Mouse (Mus musculus) megakaryocyte, adult 5-6 weeks (primary cell): ENCODE measurements around the gene Sept9. TPM values are rescaled to one million over a fixed set of nuclear protein-coding genes. Genes with fewer than 3 reads are reported as not detected.

ENCODE experiments used
- ATAC-seq: 2 replicates; pipeline ENCODE4 v1.8.0; 2016; ENCODE audit warnings: mild to moderate bottlenecking, inconsistent platforms; ENCODE audit not compliant: poor library complexity, severe bottlenecking
- total RNA-seq, 2 experiments: library from RNA; stranded (forward) in 1 of 2; stranded (reverse) in 1 of 2; fragments of 153-499, 151-499 nt in 1 of 2; fragments of 221-1000, 200-1000 nt in 1 of 2; gene quantifications; 2 replicates each; pipeline versions ENCODE4 v1.2.3 to v1.2.4; 2015 to 2017

Gene Sept9
- total RNA-seq (2015) (162 and 178 TPM in 2 replicates), total RNA-seq (2017) (335 and 338 TPM in 2 replicates)

DNA sequence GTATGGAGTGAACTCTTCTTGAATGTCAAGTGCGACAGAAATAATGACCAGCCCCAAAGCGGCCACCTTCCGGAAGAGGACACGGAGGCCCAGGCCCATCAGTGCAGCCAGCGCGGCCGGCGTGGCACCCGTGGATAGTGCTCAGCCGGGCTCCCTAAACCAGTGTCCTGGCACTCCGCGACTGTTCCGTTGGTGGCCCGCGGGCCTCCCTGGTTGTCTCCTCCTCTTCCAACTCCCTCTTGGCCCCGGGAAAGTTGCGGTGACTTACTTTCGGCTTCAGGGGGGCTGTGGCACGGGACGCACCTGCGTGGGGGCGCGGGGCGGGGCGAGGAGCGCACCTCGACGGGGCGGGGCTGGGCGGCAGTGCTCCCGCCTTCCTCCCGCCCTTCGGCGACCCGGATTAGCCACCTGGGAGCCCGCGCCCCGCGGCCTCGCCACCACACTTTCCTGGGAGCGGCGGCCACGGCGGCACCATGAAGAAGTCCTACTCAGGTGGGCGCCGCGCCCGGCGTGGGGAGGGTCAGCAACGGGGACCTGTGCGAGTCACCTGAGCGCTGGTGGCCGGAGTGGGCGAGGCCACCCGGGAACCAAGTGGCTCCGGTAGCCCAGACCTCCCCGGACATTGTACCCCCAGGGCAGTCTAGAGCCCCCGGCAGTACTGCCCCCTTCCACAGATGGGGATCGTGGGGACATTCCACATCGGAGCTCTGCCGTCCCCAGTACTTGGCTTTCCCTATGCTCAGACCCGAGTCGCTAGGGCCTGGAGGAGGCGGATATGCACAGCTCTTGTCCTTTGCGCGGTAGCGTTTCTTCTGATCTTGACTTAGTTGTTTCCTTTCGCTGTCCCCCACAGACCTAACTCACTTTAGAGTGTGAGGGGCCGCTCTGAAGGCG lies at the start of gene Sept9:
TSS of gene Sept9 (plus strand) at position 380 of the 894 bp plus-strand sequence.
- ATAC-seq = no peak

DNA sequence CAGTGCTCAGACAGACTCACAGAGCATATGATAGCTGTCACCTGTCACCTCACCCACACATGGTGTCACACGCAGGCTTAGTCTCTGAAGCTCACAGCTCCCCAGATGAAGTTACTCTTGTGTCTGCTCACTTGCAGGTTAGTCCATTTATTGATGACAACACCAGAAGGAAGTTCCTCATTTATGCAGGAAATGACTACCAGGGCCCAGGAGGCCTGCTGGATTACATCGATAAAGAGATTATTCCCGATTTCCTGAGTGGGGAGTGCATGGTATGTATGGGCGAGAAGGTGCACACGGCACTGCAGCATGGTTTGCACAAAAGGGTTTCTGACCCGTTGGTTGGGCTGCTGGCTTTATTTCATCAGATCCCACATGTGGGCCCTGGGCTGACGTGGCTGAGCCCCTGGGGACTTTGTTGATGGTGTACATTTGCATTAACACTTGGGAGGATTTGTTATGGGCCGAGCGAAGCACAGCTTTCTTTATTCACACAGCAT lies 48.9 kb upstream of the Sept9 start:
- 0 out of 2 replicates have a peak, but pooled peaks have one; percentile 43 for ATAC-seq

DNA sequence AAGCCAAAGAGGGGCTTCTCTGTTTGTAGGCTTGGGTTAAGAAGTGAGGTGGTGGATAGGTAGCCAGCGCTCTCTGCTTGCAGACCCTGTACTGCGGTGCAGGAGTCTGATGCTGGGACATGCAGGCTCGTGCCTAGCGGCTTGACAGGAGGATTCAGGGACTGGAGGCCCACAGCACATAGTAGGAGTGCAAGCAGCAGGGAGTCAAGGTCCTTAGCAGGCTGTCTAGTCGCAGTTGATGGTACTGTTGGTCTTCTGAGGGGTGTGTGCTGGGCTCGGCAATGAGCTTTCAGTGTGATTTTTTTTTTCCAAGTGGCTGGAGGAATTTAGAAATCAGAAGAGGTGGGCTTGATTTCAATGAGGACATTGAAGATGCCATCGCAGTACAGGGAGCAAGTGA lies 48.0 kb upstream of the Sept9 start:
- ATAC-seq = no peak

DNA sequence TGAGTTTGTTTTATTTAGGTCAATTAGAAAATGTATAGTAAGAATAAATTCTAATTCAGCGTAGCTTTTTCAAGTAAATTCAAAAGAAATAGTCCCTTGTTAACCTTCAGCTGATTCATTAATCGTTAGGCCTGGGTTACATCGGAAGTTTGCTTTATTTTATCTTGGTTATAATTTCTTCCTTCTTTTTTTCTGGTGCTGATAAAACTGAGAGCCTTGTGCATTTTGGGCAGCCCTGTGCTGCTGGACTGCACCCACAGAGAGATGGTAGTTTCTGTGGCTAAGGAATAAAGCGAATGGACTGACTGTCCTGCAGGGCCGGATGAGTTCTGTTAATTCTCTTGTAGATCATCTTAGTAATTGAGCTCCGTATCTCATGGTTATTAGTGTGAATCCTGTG lies 46.9 kb upstream of the Sept9 start:
- no peak for ATAC-seq

DNA sequence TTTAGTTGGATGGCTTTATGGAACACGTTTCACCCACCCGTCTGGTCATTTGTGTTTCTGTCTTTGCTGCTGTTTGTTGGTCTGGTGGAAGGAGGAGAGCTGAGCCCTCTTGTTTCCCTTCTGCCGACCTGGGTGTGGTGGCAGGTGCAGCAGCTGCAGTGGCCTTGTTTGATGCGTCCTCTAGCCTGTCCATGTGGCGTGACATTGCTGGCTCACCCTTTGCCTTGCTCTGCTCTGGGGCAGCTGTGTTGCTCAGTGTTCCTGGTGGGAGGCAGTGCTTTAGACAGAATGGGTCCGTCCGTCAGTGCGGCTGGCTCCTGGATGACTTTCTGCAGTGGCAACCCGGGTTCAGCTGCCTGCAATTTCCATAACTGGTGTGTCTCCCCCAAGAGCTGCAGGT lies 45.9 kb upstream of the Sept9 start:
- ATAC-seq = no peak

DNA sequence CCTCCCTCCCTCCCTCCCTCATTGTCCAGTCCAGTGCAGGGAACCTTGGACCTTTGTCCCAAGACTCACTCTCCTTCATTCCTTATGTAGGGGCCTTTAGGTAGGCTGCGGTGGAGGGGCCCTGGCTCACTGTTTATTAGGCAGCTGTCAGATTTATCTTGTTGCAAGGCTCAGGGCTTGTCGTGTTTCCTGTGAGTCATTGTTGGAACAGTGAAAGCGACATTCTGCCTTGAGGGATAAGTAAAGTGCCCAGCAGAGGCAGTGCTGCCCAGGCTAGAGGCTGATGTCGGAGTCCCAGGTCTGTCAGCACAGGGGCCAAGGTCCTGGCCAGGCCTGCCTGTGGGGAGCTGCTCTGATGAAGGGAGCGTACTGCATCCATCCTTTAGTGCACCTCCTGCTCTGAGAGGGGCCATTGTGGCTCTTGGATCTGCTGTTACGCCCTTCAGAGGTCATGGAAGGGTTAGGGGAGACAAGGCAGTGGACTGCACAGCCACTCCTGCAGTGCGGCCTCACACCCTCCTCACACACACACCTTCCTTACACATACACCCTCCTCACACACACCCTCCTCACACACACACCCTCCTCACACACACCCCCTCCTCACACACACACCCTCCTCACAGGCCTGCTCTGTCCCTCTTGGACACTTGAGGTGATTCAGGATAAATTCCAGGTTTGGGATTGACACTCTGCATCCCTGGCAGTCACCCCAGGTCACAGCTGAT lies 45.2 kb upstream of the Sept9 start:
- ATAC-seq = no peak

DNA sequence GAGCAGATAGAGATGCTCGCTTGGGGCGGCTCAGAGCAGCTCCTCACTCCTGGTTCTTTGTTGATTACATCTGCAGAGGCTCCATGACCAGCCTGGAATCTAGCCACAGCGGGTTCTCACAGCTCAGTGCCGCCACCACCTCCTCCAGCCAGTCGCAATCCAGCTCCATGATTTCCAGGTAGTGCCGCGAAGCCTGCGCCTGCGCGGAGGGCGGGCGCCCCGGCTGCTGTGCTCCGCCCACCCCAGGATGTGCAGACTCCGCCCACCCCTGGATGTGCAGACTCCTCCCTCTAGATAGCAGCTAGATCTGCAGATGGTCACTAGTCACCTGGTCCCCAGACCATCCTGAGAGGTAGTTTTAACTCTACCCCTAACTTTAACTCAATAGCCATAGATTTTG lies 42.7 kb upstream of the Sept9 start:
- ATAC-seq = no peak

DNA sequence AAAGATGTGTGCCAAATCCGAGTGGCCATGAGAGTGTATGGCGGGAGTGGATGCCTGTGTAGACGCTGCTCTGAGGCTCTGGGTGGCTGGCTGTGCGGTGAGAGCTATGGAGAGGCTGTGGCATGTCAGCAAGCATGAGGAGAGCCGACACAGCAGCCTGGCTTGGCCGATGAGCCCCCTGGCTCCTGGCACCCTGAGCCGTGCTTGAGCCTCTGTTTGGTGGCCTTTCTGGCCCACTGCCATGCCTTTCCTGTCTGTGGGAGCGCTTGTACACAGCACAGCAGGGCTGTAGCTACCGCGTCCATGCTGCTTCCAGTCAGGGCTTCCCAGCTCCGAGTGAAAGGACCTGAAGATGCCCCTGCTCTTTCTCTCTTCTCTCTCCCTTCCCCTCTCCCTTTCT lies 41.1 kb upstream of the Sept9 start:
- no peak for ATAC-seq

DNA sequence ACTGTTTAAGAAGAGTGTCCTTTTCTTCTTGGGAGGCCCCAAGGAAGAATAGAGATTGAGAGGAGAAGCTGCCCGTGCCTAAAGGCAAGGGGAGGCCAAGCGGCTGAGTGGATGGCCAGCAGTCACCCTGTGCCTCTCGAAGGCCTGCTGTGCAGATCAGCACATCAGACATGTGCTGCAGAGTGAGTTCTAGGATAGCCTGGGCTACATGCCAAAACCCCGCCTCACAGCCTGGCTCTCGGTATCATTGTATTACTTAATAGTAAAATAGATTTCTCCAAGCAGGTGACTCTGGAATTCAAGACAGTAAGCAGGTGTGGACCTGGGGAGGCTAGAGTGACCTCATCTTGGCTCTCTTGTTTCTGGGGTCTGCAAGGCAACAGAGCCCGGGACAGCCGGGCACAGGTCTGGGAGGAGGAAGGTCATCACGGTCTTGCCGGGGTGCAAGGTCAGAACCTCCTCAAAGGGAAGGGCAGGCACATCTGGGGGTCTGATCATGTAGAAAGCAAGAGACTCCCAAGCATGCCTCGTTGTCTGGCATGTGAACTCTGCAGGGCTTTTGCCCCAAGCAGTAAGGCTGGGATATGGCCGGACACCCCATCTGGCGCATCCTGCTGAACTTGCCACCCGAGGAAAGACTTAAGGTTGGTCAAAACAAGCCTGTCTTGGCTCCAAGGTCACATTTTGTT lies 40.1 kb upstream of the Sept9 start:
- ATAC-seq = no peak

DNA sequence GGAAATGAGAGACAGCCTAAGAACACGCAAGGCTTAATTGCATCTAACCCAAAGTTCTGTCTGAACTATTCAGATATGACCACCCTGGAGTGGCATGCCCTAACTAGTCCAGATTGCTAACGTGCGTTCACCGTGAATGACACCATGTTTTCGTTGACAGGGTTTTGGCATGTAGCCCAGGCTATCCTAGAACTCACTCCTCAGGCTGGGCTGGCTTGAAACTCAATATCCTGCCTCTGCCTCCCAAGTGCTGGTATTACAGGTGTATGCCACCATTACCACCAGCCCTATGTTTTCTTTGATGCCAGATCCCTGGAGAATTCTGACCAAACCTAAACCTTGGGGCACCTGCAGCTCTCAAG lies 39.5 kb upstream of the Sept9 start:
- no peak for ATAC-seq

DNA sequence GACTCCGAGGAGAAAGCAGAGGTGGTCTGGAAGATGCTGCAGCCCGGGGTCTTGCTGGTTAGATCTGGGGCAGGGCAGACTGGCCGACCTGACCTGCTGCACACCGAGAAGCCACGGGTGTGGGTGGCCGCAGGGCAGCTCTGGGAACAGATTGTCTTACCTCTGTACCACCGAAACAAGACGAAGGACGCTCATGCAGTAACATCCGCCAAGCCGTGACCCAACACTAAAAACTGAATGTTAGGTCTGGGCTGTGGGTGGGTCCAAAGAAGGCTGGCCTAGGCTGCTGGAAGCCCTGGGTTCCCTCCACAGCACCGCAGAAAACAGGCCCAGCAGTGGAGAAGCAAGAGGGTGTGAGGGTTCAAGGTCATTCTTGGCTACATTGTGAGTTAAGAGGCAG lies 38.7 kb upstream of the Sept9 start:
- no peak for ATAC-seq

DNA sequence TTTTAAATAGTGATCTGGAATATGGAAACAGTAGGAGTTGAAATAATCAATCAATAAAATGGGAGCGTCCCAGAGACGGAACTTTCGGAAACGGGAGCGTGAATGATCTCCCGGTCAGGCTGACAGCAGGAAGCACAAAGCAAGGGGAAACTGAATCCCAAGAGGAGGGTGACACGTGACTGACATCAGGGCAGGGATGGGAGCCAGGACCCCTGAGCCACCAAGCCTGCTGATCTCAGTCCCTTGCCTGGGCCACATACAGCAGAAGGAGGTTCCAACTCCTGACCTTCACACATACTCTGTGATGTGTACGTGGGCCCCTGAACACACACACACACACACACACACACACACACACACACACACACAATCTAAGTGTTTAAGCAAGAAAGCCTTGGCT lies 37.9 kb upstream of the Sept9 start:
- no peak for ATAC-seq

DNA sequence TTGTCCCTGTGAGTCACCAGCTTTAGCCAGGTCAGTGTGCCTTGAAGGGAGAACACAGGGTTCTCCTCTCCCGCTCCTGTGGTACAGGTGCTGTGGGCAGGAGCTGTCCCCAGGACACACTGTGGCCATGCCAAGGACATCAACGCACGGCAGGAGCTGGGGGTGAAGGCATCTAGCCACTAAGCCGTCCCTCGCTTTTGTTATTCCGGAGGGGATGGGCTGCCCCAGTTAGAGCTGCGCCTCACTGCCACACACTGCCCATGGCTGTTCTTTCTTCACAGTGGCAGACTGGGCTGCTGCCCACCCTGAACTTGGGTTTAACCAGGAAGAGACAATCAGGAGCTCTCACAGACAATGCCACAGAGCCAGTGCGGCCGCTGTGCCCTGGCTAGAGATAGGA lies 36.4 kb upstream of the Sept9 start:
- ATAC-seq = no peak

DNA sequence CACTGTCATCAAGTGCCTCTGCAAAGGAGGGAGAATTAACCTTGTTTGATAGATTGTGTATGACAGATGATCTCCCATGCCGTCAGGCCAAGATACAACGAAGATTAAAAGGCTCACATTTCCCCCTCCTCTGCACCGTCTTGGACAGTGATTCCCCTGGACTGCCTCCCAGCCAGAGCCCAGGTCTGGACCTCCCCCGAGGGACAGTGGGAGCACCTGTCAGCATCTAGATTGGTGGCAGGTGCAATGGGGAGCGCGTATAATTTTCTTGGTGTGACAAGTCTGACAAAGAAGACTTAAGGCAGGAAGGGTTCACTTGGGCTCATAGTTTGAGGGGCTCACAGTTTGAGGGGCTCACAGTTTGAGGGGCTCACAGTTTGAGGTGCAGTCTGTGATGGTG lies 35.7 kb upstream of the Sept9 start:
- no peak for ATAC-seq

DNA sequence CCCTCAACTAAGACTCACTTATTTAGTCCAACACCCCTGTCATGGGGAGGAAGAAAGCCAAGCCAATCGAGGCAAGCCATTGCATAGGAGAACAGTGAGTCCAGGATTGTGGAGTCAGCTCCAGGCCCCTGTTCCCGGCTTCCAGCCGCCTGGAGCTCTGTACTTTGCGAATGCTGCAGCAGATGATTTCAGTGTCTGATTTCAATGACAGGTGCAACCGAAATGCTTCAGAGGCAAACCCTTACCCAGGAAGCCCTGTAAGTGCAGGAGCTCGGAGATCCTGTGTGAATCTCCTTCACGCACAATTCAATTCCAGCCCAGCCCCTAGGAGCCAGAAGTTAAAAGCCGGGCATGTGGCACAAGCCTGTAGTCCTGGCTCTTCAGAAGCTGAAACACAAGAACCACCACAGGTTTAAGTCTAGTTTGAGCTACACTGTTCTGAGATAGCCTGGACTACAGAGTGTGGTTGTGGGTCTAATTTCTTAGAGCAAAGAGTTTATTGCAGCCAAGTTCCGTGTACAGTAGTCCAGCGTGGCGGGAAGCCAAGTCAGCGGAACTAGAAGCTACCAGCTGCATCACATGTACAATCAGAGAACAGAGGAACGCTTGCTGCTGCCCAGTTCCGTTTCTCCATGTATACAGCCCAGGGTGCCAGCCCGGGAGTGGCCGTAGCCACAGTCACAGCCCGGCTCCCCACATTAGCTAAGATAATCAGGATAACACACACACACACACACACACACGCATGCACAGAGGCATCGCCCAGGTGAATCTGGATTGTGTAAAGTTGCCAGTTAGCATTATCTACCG lies 31.0 kb upstream of the Sept9 start:
- no peak for ATAC-seq

DNA sequence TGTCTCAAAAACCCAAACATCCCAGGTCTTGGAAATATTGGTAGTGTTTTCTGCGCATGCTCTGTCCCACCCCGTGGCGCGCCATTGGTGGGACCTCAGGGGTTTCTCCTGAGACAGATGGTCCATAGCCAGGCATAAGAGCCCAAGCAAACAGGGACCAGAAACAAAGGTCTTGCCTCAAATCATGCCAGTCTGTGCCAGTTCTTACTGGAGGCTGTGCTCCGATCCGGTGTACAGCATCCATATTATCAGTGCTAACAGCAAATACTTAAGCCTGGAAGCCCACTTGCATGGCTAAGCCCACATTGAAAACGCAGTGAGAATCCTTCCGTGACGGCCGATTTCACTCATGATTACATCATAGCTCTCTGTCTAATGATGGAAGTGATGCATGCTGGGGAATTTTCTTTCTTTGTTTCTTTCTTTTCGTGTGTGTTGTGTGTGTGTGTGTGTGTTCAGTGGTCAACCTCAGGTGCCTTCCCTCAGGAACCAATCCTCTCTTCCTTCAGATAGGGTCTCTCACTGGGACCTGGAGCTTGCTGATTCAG lies 30.3 kb upstream of the Sept9 start:
- no peak for ATAC-seq

DNA sequence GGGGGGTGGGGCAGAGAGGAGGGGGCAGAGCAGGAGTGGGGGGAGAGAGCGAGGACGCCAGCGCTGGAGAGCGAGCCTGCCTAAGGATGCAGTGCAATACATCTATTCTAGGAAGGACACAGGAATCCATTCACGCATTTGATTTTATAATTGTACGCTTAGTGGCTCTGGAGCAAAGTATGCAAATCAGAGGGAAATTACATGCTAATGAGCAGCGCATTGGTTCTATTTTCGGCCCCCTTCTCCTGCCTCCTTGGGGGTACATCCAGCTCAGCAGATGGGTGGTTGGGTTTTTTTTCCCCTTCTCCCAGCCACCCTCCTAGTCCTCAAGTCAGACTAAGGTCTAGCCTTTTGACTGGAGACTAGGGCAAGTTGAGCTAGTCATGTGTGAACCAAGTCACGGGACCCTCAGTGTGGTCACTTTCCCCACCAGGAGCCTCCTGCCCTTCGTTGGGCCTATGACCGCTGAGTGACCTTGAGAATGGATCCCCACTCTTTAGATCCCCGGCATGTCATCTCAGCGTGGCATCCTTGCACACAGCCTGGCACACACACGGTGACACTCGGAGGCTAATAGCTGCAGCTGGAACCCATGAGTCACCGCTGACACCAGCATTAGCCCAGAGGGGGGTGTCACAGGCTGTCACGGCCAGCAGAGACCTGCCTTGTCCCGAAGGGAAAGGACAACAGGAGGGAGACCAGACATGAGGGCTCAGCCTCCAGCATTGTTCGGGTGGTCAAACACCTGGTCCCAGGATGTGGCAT lies 29.5 kb upstream of the Sept9 start:
- no peak for ATAC-seq

DNA sequence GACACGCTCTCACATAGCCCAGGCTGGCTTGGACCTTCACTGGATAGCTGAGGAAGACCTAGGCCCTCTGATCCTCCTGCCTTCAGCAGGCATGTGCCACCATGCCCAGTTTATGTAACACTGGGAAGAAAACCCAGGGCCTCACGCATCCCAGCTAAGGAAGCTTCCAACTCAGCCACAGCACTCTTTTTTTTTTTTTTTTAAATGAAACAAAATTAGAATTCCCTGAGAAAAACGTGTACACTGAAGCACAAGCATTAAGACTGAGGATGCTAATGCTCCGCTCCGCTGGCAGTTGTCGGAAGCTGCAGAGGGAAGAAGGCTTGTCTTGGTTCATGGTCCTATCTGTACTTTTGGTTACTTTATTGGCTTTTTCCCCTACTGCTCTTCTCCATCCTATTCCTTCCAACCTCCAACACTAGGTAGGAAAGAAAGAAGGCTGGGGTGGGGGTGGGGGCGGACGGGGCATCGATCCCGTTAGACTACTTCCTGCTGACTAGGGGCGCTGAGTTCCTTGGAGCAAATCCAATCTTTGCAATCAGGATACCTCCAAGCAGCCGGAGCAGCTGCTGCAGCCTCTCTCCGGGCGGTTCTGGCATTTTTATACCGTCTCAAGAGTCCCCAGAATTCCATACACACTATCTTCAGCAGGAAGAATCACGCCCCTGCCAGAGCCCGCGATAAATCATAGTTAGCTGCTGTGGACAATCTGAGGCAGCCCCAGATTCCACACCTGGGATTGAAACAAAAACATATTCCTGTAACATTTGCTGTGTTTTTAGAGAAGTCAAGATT lies 25.2 kb upstream of the Sept9 start:
- no peak for ATAC-seq

DNA sequence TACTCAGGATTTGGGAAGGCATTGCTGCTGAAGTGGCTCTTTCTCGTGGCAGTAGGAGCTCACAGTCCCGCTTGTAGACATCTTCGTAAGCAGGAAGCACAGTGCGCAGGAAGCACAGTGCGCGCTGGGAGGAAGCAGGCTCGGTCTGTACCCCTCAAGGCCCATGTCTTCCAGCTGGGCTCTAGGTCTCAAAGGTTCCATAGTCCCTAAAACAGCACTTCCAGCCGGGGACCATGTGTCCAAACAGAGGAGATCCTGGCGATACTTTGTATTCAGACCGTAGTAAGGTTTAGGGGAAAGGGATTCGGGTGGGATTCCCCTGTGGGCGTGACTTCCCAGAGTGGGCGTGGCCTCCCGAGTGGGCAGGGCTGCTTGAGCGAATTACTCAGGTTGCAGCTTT lies 24.5 kb upstream of the Sept9 start:
- peak; percentile 47; the same call in 1 of the 2 replicates for ATAC-seq
